22 mouse cellular contexts compared by ENCODE assay signal in genomic region chr11:6544683-6545082, GRCm38 (mm10).
"Had no signal": no experiment of that assay in that cellular context is flagged by ENCODE, and none has a peak within 500 bp of the region (broad histone marks: within the 10 kb centered on the region; RNA-seq: fewer than 3 reads in every experiment).

No protein-coding gene starts in this region.

- H3K4me2 ChIP-seq: heart, embryonic 12.5 days; hindbrain, embryonic 13.5 days; hindbrain, embryonic 15.5 days; limb, embryonic 13.5 days; limb, embryonic 15.5 days; liver, embryonic 12.5 days had no signal

- H3K9me3 ChIP-seq: heart, embryonic 10.5 days; heart, embryonic 12.5 days; hindbrain, embryonic 13.5 days; hindbrain, embryonic 15.5 days; limb, embryonic 13.5 days; limb, embryonic 15.5 days; liver, embryonic 12.5 days had no signal

- DNase-seq: gastrocnemius, adult 2 months; gastrocnemius, postnatal 10 days; gastrocnemius, postnatal 36 days; heart, adult 18-20 months; heart, postnatal 10 days; kidney, adult 18-20 months; kidney, adult 8-10 months; kidney, postnatal 10 days; kidney, postnatal 36 days; layer of hippocampus, adult 9-11 months; layer of hippocampus, postnatal 36 days; left cerebral cortex, postnatal 4 days had no signal

- H3K27ac ChIP-seq: gastrocnemius, adult 2 months; heart, embryonic 10.5 days; hindbrain, embryonic 13.5 days; hindbrain, embryonic 15.5 days; hindbrain, postnatal 0 days; liver, embryonic 12.5 days; liver, embryonic 14.5 days had no signal

- H3K4me3 ChIP-seq: gastrocnemius, adult 2 months; heart, embryonic 10.5 days; heart, embryonic 12.5 days; hindbrain, embryonic 13.5 days; hindbrain, embryonic 15.5 days; limb, embryonic 13.5 days; limb, embryonic 15.5 days; liver, embryonic 12.5 days had no signal

- H3K36me3 ChIP-seq: heart, embryonic 12.5 days; hindbrain, embryonic 13.5 days; hindbrain, embryonic 15.5 days; limb, embryonic 13.5 days; limb, embryonic 15.5 days had no signal

- H3K27me3 ChIP-seq: heart, embryonic 12.5 days; hindbrain, embryonic 13.5 days; hindbrain, embryonic 15.5 days; limb, embryonic 13.5 days; limb, embryonic 15.5 days; liver, embryonic 12.5 days had no signal

- H3K9ac ChIP-seq: heart, embryonic 12.5 days; hindbrain, embryonic 13.5 days; hindbrain, embryonic 15.5 days; limb, embryonic 13.5 days; limb, embryonic 15.5 days; liver, embryonic 12.5 days; liver, embryonic 14.5 days had no signal

- ATAC-seq: hindbrain, postnatal 0 days; intestine, postnatal 0 days; liver, embryonic 12.5 days had no signal
